Mouse (Mus musculus) erythroblast, embryonic 14.5 days (primary cell): ENCODE data around the gene Gm49373. TPM values are rescaled to one million over a fixed set of nuclear protein-coding genes. Genes with fewer than 3 reads are reported as not detected.

Experiments
- H3K27me3 ChIP-seq: 2 replicates; pipeline ENCODE4 v1.6.1; 2012; ENCODE audit warnings: inconsistent platforms; ENCODE audit not compliant: control insufficient read depth
- H3K36me3 ChIP-seq: 2 replicates; pipeline ENCODE4 v1.6.1; 2012; ENCODE audit warnings: mild to moderate bottlenecking, inconsistent platforms; ENCODE audit not compliant: control insufficient read depth
- H3K4me1 ChIP-seq: 2 replicates; pipeline ENCODE4 v1.6.1; 2012; ENCODE audit warnings: inconsistent platforms; ENCODE audit not compliant: control insufficient read depth
- H3K4me3 ChIP-seq: replicated peaks from 2 replicates; pipeline ENCODE3; 2012; ENCODE audit warnings: moderate library complexity, mild to moderate bottlenecking, inconsistent platforms
- H3K9me3 ChIP-seq: 2 replicates; pipeline ENCODE4 v1.6.1; 2012; ENCODE audit warnings: low read length, inconsistent platforms, mixed read lengths; ENCODE audit not compliant: control insufficient read depth
- GATA1 ChIP-seq: IDR thresholded peaks from 2 replicates; pipeline ENCODE4 v1.6.1; 2012; ENCODE audit warnings: low read length, inconsistent platforms, mixed read lengths
- TAL1 ChIP-seq: IDR thresholded peaks from 3 replicates; pipeline ENCODE4 v1.6.1; 2012; ENCODE audit warnings: low read length, inconsistent platforms, mixed read lengths
- polyA plus RNA-seq: library from polyadenylated mRNA; stranded (reverse); fragments of >175 nt; gene quantifications from 2 replicates; pipeline ENCODE4 v1.2.3, GENCODE M21; 2012

Gm49373 gene
- 0.12 and 0.16 TPM in 2 replicates for polyA plus RNA-seq

- Histone ChIP-seq H3K27me3 (no peaks in the 10 kb centered on the region), H3K36me3 (peaks cover 67% of the 10 kb centered on the region), H3K9me3 (no peaks in the 10 kb centered on the region), H3K4me1 (peaks cover 36% of the 10 kb centered on the region), H3K4me3 (peak within 1 kb of the TSS; percentile 66)
- TF ChIP-seq GATA1 (no peak), TAL1 (no peak)
Observed at GRCm38 (mm10) chr9:21073044-21073840, at the start of gene Gm49373, which contains the start of gene Fdx1l. Gm49373 (minus strand) TSS chr9:21073096. Fdx1l (minus strand) TSS chr9:21073614.

- Histone ChIP-seq H3K9me3 (no peaks in the 10 kb centered on the region), H3K4me3 (no peak overlapping the region), H3K27me3 (no peaks in the 10 kb centered on the region), H3K36me3 (peaks cover 54% of the 10 kb centered on the region), H3K4me1 (peaks cover 8% of the 10 kb centered on the region)
- TF ChIP-seq TAL1 (no peak), GATA1 (no peak)
Observed at GRCm38 (mm10) chr9:21121483-21121882, 48.6 kb upstream of the Gm49373 start.

DNA sequence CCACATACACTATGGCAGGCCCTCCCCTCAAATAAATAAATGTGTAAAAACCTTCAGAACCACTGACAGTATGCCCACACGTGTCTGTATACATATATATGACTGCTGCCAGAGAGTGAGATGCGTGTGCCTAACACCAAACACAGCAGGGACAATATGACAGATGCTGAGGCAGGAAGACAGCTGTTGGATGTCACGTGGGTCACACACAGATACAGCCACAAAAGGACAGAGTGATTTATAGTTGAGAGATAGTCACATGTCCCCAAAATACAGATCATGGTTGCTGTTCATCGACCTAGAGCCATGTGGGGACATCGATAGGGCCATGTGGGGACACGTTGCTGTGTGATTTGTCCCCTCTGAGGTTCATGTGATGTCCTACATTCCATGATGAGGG is 44.2 kb upstream of the Gm49373 start:
- Histone ChIP-seq H3K36me3 (peaks cover 40% of the 10 kb centered on the region), H3K4me3 (no peak overlapping the region), H3K27me3 (no peaks in the 10 kb centered on the region), H3K4me1 (no peaks in the 10 kb centered on the region; the same call in 1 of the 2 replicates), H3K9me3 (no peaks in the 10 kb centered on the region)
- TF ChIP-seq TAL1 = no peak
- no peak for TF ChIP-seq GATA1

GRCm38 (mm10) chr9:21115105-21115504 is 42.2 kb upstream of the Gm49373 start:
- peaks cover 3% of the 10 kb centered on the region; the same call in 1 of the 2 replicates for H3K4me1 ChIP-seq
- no peaks in the 10 kb centered on the region for H3K27me3 ChIP-seq
- peaks cover 22% of the 10 kb centered on the region for H3K36me3 ChIP-seq
- H3K9me3 ChIP-seq = no peaks in the 10 kb centered on the region
- H3K4me3 ChIP-seq = no peak overlapping the region
- TF ChIP-seq GATA1 (no peak), TAL1 (no peak)

DNA sequence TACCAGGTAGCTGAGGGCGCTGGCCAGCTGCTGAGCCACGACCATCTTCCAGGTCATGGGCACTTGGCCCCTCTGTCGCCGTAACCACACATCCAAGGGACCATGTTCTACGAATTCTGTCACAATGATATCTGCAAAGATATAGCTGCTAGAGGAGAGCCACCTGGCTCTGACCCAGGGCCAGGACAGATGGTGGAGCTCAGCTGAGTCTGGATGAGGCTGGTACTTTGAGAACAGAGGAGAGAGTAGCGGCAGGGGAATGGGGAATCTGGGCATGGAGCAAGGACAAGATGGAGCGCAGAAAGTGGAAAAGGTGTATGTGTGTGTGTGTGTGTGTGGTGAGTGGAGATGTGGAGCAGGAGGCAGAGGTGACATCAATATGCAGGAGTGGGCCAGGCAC is 41.3 kb upstream of the Gm49373 start:
- peaks cover 3% of the 10 kb centered on the region; the same call in 1 of the 2 replicates for H3K4me1 ChIP-seq

GRCm38 (mm10) chr9:21113751-21114150 is 40.9 kb upstream of the Gm49373 start:
- H3K4me1 ChIP-seq = peaks cover 7% of the 10 kb centered on the region

More for the DNA sequence above, 41.3 kb upstream of the Gm49373 start:
- H3K27me3 ChIP-seq = no peaks in the 10 kb centered on the region
- TF ChIP-seq GATA1 = no peak
- TF ChIP-seq TAL1 = no peak
- no peaks in the 10 kb centered on the region for H3K9me3 ChIP-seq
- H3K4me3 ChIP-seq = no peak overlapping the region
- peaks cover 19% of the 10 kb centered on the region for H3K36me3 ChIP-seq

GRCm38 (mm10) chr9:21107607-21108237 is 34.8 kb upstream of the Gm49373 start:
- no peak overlapping the region for H3K4me3 ChIP-seq
- H3K9me3 ChIP-seq = no peaks in the 10 kb centered on the region
- no peaks in the 10 kb centered on the region for H3K27me3 ChIP-seq
- TF ChIP-seq GATA1 = no peak
- no peak for TF ChIP-seq TAL1
- H3K36me3 ChIP-seq = peaks cover 45% of the 10 kb centered on the region
- peaks cover 54% of the 10 kb centered on the region for H3K4me1 ChIP-seq

More at GRCm38 (mm10) chr9:21113751-21114150, 40.9 kb upstream of the Gm49373 start:
- Histone ChIP-seq H3K9me3 (no peaks in the 10 kb centered on the region), H3K36me3 (peaks cover 23% of the 10 kb centered on the region), H3K27me3 (no peaks in the 10 kb centered on the region), H3K4me3 (no peak overlapping the region)
- TF ChIP-seq GATA1 (no peak), TAL1 (no peak)

GRCm38 (mm10) chr9:21105760-21106564 is 33.1 kb upstream of the Gm49373 start:
- Histone ChIP-seq H3K27me3 (no peaks in the 10 kb centered on the region), H3K4me1 (peaks cover 56% of the 10 kb centered on the region)

GRCm38 (mm10) chr9:21104814-21105213 is 31.9 kb upstream of the Gm49373 start:
- TF ChIP-seq TAL1 (no peak), GATA1 (no peak)
- H3K4me3 ChIP-seq = no peak overlapping the region
- peaks cover 61% of the 10 kb centered on the region for H3K36me3 ChIP-seq
- no peaks in the 10 kb centered on the region for H3K27me3 ChIP-seq
- no peaks in the 10 kb centered on the region for H3K9me3 ChIP-seq
- peaks cover 66% of the 10 kb centered on the region for H3K4me1 ChIP-seq

More at GRCm38 (mm10) chr9:21105760-21106564, 33.1 kb upstream of the Gm49373 start:
- H3K36me3 ChIP-seq = peaks cover 58% of the 10 kb centered on the region
- H3K9me3 ChIP-seq = no peaks in the 10 kb centered on the region
- peak overlapping the region; percentile 42 for H3K4me3 ChIP-seq
- TF ChIP-seq GATA1 = no peak; the same call in none of the 2 replicates
- TF ChIP-seq TAL1 = peak; percentile 13; the same call in 1 of the 3 replicates
